Mouse (Mus musculus): ENCODE data around the gene Ppp1r14a.

The Ppp1r14a gene

DNA sequence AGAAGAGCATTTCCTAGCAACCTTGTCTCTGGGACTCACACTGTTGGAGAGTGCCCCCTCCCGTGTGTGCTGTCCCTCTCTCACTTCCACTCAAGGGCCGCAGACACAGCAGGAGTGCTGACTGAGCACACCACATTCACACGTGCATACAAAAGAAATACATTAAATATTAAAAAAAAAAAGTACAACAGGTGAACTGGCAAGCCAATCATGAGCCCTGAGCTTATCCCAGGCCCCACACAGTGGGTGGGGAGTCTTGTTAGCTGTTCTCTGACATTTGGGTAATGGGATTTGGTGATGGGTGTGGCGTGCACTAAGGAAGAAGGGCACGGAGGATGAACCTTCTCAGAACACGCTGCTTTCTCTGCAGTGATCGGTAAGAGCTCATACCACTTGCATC lies 13.5 kb downstream of the Ppp1r14a start:
- no peak for DNase-seq (ENCODE audit: extremely low read depth, low read depth, low spot score)

GRCm38 (mm10) chr7:29303738-29304462 lies 14.8 kb downstream of the Ppp1r14a start, which contains the start of gene Dpf1:
TSS of gene Dpf1 (plus strand) at chr7:29303951.
- no peak for DNase-seq (ENCODE audit: extremely low read depth, low read depth, low spot score)

DNA sequence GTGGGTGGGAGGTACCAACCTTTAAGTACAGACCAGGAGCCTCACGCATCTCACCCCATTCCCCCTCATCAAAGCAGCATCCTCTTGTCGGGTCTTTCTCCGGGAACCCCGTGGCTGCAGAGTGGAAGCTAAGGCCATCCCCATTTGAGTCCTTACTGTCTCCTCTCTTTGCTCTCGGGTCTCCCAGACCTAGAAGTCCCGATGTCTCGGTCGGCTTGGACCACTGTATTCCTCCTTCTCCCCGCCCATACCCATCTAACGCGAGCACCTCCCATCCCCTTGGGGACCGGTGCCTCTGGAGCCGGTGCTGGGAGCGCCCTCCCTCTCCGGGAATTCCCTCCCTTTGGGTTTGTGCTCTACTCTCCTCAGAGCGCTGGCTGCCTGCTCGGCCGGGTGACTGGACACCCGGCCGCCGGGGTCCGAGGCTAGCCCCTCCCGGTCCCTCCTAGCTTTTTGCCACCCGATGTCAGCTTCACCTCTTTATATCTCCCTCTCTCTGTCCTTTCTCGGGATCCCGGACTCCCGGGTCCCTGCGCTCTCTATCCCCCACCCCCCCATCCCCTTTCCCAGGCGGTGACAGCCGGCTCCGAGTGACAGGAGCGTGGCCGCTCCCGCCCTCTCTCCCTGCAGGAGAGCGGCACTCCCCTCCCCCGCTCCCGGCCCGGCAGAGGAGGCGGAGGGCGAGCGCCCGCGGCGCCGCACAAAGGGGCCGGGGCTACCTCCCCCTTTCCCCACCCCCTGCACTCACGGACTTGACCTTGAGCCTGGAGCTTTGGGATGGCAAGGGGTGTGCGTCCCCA lies 15.6 kb downstream of the Ppp1r14a start:
- no peak for DNase-seq (ENCODE audit: extremely low read depth, low read depth, low spot score)

GRCm38 (mm10) chr7:29305263-29305988 lies 16.3 kb downstream of the Ppp1r14a start:
- DNase-seq (ENCODE audit: extremely low read depth, low read depth, low spot score): no peak

GRCm38 (mm10) chr7:29306108-29306507 lies 17.0 kb downstream of the Ppp1r14a start:
- no peak for DNase-seq (ENCODE audit: extremely low read depth, low read depth, low spot score)

- DNase-seq (ENCODE audit: extremely low read depth, low read depth, low spot score): no peak
These were observed 17.5 kb downstream of the Ppp1r14a start for GRCm38 (mm10) chr7:29306619-29307018.

DNA sequence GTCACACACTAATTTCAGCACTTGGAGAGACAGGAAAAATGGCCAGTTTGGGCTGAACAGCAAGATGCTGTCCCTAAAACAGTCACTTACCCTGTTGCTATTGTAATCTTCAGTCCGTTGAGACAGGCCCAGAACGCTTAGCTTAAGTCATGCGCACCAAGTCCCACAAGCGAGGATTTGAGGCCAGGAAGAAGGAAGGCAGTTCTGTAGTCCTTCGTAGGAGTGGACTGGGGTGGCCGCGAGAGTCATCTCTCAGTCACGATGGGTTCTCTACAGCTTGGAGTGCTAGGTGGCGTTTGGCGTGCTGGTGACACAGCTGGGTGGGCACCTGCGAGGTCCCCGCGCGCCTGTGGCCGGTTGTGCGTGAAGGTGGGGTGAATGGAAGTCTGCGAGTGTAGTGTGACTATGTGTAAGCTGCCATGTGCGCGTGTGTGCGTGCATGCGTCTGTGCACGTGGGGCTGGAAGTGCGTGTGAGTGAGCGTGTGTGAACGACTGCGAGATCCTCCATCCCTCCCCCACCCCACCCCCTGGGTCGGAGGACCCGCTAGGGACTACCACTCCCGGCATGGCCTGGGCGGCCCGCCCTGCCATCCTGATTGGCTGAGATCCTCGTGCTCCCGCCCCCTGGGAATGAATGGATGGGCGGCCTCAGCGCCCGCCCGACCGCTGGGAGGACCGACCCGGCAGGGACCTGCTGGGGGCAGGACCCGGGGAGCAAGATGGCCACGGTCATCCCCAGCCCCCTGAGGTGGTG lies 18.4 kb downstream of the Ppp1r14a start:
- no peak for DNase-seq (ENCODE audit: extremely low read depth, low read depth, low spot score)

DNA sequence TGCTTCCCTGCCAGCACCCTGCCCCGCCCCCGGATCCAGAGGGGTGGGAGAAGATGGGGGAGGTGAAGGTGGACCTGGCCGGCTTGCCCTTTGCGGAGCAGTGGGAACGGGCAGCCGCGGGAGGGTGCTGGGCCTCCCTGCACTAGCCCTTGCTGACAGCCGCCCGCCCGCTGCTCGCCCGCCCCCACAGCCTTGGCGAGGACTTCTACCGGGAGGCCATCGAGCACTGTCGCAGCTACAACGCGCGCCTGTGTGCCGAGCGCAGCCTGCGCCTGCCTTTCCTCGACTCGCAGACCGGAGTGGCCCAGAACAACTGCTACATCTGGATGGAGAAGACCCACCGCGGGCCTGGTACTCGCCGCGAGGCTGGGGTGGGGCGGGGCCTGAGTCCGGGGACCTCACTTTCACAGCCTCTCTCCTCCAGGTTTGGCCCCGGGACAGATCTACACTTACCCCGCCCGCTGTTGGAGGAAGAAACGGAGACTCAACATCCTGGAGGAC lies 20.2 kb downstream of the Ppp1r14a start:
- DNase-seq (ENCODE audit: extremely low read depth, low read depth, low spot score): no peak

DNA sequence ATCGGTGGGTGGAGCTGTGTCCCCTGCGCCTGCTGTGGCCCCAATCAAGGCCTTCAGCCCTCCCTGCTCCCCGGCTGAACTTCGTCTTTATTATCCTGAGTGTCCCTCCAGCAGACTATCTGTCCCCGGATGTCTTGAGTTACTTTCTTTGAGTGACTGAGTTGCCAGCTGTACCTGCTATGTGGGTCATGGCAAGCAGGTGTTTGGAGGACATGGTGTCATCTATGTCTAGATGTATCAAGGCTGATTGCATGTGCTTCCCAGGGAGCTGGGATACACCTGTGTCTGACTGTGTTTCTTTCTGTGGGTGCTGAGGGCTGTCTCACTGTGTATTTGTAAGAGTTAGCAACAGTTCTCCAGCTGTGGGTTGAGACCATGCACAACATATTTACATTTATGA lies 20.6 kb downstream of the Ppp1r14a start:
- DNase-seq (ENCODE audit: extremely low read depth, low read depth, low spot score): no peak

DNA sequence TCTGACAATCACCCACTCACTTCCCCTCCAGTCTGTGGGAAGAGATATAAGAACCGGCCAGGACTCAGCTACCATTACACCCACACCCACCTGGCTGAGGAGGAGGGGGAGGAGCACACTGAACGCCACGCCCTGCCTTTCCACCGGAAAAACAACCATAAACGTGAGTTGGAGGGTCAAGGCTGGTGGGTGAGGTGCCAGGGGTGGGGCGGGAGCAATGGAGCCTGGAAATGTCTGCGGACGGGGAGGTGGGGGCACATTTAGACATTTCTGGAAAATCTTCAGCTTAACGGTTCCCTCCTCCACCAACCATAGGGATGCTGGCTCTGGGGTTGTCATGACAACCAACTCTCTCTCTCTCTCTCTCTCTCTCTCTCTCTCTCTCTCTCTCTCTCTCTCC lies 23.9 kb downstream of the Ppp1r14a start:
- no peak for DNase-seq (ENCODE audit: extremely low read depth, low read depth, low spot score)

GRCm38 (mm10) chr7:29313572-29314261 lies 24.6 kb downstream of the Ppp1r14a start:
- no peak for DNase-seq (ENCODE audit: extremely low read depth, low read depth, low spot score)

- DNase-seq (ENCODE audit: extremely low read depth, low read depth, low spot score): no peak
These were observed 25.9 kb downstream of the Ppp1r14a start for GRCm38 (mm10) chr7:29314844-29315628.

DNA sequence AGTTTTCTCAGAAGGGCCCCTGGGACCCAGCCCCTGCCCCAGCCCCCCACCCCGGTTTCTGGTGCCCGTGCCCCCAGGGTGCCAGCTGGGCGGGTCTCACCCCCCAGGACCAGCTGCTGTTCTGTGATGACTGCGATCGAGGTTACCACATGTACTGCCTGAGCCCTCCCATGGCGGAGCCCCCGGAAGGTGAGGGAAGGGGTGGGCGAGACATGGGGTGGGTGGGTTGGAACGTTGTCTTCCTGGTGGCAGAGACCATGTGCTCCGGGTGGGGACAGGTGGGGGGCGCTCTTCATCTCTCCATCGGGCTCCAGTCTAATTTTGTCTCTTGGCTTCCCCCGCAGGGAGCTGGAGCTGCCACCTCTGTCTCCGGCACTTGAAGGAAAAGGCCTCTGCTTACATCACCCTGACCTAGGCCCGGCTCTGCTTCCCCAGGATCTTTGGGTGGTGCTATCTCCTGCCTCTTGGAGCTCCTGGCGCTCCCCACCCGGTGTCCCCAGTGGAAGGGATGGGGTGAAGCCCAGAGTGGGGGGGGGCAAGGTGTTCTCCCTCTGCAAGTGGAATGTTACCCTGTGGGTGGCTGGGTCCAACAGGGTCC lies 27.1 kb downstream of the Ppp1r14a start:
- no peak for DNase-seq (ENCODE audit: extremely low read depth, low read depth, low spot score)

DNA sequence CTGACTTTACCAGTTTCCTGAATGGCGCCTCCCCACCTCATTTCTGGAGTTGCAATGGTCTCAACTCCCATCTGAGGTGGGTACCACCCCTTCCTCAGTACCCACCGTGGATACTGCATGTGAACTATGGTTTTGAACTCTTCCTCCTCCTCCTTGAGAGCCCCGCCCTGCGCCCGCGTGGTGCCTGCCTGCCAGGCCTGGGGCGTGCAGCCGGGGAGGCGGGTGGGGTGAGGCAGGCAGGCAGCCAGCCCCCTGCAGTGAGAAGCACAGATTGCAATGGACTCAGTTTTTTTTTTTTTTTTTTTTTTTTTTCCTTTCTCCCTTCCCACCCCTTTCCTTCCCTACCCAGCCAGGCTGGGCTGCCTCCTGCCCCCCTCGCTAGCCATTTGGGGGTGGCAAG lies 27.9 kb downstream of the Ppp1r14a start:
- DNase-seq (ENCODE audit: extremely low read depth, low read depth, low spot score): no peak

DNA sequence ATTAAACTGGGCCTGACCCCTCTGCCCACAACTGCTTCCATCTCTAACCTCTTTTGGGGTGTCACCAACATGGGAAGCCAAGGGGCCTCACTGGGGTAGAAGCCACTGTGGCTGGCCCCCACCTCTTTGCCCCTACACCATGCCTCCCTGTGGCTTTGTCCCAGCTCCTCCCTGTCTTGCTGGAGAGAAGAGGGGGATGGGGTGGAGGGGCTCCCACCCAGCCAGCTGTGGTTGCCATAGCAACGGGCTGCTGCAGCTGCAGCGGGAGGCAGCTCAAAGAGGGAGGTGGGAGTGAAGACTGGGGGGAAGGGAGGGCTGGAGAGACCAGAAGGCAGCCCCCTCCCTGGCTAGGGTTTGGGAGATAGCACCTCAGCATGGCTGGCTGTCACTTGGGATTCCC lies 28.4 kb downstream of the Ppp1r14a start:
- no peak for DNase-seq (ENCODE audit: extremely low read depth, low read depth, low spot score)

- DNase-seq (ENCODE audit: extremely low read depth, low read depth, low spot score): no peak
These were observed 29.2 kb downstream of the Ppp1r14a start for GRCm38 (mm10) chr7:29318115-29318911.

DNA sequence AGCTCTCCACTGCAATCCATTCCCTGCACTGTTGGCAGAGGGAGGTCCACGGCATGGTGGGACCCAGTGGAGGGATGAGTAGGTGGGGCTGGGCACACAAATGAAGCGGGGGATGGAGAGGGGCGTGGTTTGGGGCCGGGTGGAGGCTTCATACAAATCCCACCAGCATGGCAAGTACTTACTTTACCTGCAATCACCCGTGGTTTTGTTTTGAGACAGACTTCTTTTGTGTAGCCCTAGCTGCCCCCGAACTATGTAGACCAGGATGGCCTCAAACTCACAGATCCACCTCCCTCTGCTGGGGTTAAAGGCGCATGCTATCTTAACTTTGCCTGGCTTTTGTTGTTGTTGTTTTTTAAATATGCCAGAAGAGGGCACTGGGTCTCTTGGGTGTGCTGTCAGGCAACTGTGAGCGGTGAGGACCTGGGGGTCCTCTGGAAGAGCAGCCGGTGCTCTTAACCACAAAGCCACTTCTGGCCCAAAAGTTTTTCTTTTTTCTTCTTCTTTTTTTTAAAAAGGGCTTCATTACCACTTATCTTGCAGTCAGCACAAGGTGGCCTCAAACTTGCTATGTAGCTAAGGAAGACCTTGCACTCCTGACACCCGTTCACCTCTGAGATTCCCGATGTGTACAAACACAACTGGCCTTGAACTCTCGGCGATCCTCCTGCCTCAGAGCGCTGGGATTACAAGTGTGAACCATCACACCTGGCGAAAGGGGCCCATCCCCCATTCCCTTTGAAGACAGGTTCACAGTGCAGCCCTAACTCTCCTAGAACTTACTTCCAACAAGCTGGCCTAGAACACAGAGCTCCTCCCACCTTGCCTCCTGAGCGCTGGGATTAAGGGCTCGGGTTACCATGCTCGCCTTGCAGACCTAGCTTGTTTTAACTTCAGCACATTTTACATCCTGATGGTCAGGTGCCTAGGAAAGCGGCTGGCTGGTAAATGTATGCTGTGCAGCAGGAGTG lies 30.5 kb downstream of the Ppp1r14a start:
- DNase-seq (ENCODE audit: extremely low read depth, low read depth, low spot score): no peak
